Mouse (Mus musculus) heart, embryonic 14.5 days (tissue): ENCODE measurements around the gene Gm20509. TPM values are rescaled to one million over a fixed set of nuclear protein-coding genes. Genes with fewer than 3 reads are reported as not detected.

Experiments
- ATAC-seq: fragments of 200-750 bp; cut with Nextera tagmentation; 2 replicates; pipeline ENCODE4 v1.8.0; 2017; ENCODE audit warnings: low read depth, moderate TSS enrichment; ENCODE audit not compliant: insufficient number of reproducible peaks, insufficient read depth, low FRiP score
- H3K27ac ChIP-seq, 2 experiments: fragments of 200-500 bp in 1 of 2; fragments of 300-500 bp in 1 of 2; sonication (generic) in 1 of 2; replicated peaks in 1 of 2; 2 replicates each; pipeline ENCODE4 v1.5.1; 2012 to 2014; ENCODE audit warnings: low read depth in 2 of 2, low read length in 2 of 2, control low read depth in 1 of 2, mild to moderate bottlenecking in 1 of 2, mixed read lengths in 1 of 2; ENCODE audit not compliant: control insufficient read depth in 1 of 2, insufficient read depth in 1 of 2
- H3K27me3 ChIP-seq: fragments of 300-500 bp; sonication (generic); 2 replicates; pipeline ENCODE4 v1.6.1; 2014; ENCODE audit warnings: mild to moderate bottlenecking, low read length, control low read depth; ENCODE audit not compliant: control insufficient read depth, insufficient read depth
- H3K36me3 ChIP-seq: fragments of 300-500 bp; sonication (generic); 2 replicates; pipeline ENCODE4 v1.6.1; 2014; ENCODE audit warnings: mild to moderate bottlenecking, control low read depth, low read length, mixed read lengths; ENCODE audit not compliant: control insufficient read depth, insufficient read depth
- H3K4me1 ChIP-seq, 2 experiments: fragments of 200-500 bp in 1 of 2; fragments of 300-500 bp in 1 of 2; sonication (generic) in 1 of 2; 2 replicates each; pipeline ENCODE4 v1.6.1; 2012 to 2014; ENCODE audit warnings: low read length in 2 of 2, control low read depth in 1 of 2, mixed read lengths in 1 of 2; ENCODE audit not compliant: control insufficient read depth in 2 of 2, insufficient read depth in 2 of 2
- H3K4me2 ChIP-seq: fragments of 300-500 bp; sonication (generic); 2 replicates; pipeline ENCODE4 v1.6.1; 2014; ENCODE audit warnings: mild to moderate bottlenecking, low read length
- H3K4me3 ChIP-seq, 2 experiments: fragments of 200-500 bp in 1 of 2; fragments of 300-500 bp in 1 of 2; sonication (generic) in 1 of 2; 2 replicates each; pipeline ENCODE4 v1.5.1; 2012 to 2014; ENCODE audit warnings: low read length in 2 of 2, mild to moderate bottlenecking in 2 of 2, control low read depth in 1 of 2, low read depth in 1 of 2, moderate library complexity in 1 of 2; ENCODE audit not compliant: control insufficient read depth in 1 of 2, insufficient read depth in 1 of 2
- H3K9ac ChIP-seq: fragments of 300-500 bp; sonication (generic); 2 replicates; pipeline ENCODE4 v1.6.1; 2014; ENCODE audit warnings: mild to moderate bottlenecking, low read length
- H3K9me3 ChIP-seq: fragments of 300-500 bp; sonication (generic); 2 replicates; pipeline ENCODE4 v1.6.1; 2016; ENCODE audit warnings: low read length, control low read depth; ENCODE audit not compliant: control insufficient read depth
- WGBS: fragments of 180-500 bp; shearing (Covaris S2); extraction: QIAGEN DNeasy Blood & Tissue Kit; methylation state at CpG from one replicate; pipeline ENCODE4 v1.1.7; 2014; 5-methylcytosine and 5-hydroxymethylcytosine counted together
- polyA plus RNA-seq: library from polyadenylated mRNA; unstranded; fragments of >200 nt; fragmentation: Nextera tagmentation; extraction: Ambion mirVana; gene quantifications from 2 replicates; pipeline ENCODE4 v1.2.1, GENCODE M21; 2014

The Gm20509 gene
- not detected in 2 replicates for polyA plus RNA-seq

DNA sequence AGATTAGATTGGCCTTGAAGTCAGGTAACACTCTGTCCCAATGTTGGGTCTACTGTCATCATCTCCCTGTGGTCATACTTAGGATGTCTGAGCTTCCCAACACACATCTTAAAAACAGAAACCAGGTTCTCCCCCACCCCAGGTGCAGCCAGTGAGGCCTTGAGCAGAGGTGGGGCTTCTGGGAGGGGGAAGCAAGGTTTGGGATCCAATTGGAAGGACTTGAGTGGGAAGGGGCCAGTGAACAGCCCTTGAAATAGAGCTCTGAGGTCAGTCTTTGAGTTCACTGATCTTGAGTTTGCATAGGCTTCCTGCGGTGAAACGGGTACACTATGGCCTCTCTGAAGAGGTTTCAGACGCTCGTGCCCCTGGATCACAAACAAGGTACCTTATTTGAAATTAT is at the start of gene Gm20509:
Gene Gm20509 (plus strand): TSS at position 290 of the 400 bp plus-strand sequence.
- WGBS: 84% methylated on average over 4 of the region's 4 CpGs
- Histone ChIP-seq H3K4me3 (peak within 1 kb of the TSS; percentile 47 to 51), H3K9me3 (no peaks in the 10 kb centered on the region), H3K27me3 (peaks cover 28% of the 10 kb centered on the region), H3K4me1 (peaks cover 0 to 5% of the 10 kb centered on the region in 2 experiments; a peak in 1 of 4 replicates), H3K9ac (peak within 1 kb of the TSS; percentile 54), H3K36me3 (no peaks in the 10 kb centered on the region), H3K27ac (no peak within 1 kb of the TSS), H3K4me2 (peak within 1 kb of the TSS; percentile 90)
- ATAC-seq: no peak

DNA sequence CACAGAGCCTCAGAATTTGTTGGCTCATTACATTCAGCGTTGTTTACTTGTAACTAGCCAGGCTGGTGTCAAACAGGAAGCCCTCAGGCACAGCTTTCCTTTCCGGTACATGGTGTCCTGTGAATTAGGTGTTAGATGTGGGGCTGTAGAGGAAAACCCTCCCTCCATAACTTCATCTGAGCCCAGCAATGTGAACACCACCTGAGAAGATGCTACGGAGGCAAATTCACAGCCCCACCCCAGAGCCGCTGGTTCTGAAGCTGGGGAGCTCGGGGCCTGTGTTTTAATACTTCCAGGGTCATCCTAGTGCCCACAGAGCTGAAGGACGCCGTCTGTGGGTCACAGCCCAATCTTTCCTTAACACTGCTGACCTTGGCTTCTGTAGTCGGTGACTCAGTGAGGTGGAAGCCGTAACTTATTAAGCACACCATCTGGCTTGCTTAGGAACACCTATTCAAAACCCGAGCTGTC is 46.8 kb upstream of the Gm20509 start:
- H3K9ac ChIP-seq: no peak overlapping the region
- peaks cover 0 to 2% of the 10 kb centered on the region in 2 experiments; a peak in 2 of 4 replicates for H3K4me1 ChIP-seq
- no peak overlapping the region for H3K27ac ChIP-seq
- H3K36me3 ChIP-seq: no peaks in the 10 kb centered on the region
- no peak overlapping the region for H3K4me2 ChIP-seq
- no peaks in the 10 kb centered on the region for H3K27me3 ChIP-seq
- H3K4me3 ChIP-seq: no peak overlapping the region
- 56% methylated on average over 10 of the region's 10 CpGs for WGBS
- H3K9me3 ChIP-seq: no peaks in the 10 kb centered on the region
- ATAC-seq: no peak

DNA sequence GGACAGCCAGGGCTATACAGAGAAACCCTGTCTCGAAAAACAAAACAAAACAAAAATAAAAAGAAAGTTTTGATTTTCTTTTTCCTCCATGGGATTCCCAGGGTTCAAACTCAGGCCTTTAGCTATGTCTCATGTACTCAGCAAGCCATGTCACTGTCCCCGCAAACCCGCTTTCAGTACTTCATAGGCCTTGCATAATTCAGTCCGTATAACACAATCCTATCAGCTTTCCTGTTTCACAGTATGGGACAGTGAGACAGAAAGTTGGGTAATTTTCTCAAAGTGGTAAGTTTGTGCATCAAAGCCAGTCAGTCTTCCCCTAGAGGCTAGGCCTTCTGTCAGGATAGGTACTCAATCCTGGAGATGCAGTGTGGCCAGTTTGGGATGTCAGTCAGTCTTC is 43.0 kb upstream of the Gm20509 start:
- Histone ChIP-seq H3K4me1 (peaks cover 6 to 7% of the 10 kb centered on the region in 2 experiments), H3K27me3 (no peaks in the 10 kb centered on the region), H3K9me3 (no peaks in the 10 kb centered on the region), H3K27ac (no peak overlapping the region), H3K9ac (no peak overlapping the region), H3K4me3 (no peak overlapping the region), H3K36me3 (no peaks in the 10 kb centered on the region), H3K4me2 (no peak overlapping the region)
- ATAC-seq: no peak
- 89% methylated on average over 4 of the region's 4 CpGs for WGBS

DNA sequence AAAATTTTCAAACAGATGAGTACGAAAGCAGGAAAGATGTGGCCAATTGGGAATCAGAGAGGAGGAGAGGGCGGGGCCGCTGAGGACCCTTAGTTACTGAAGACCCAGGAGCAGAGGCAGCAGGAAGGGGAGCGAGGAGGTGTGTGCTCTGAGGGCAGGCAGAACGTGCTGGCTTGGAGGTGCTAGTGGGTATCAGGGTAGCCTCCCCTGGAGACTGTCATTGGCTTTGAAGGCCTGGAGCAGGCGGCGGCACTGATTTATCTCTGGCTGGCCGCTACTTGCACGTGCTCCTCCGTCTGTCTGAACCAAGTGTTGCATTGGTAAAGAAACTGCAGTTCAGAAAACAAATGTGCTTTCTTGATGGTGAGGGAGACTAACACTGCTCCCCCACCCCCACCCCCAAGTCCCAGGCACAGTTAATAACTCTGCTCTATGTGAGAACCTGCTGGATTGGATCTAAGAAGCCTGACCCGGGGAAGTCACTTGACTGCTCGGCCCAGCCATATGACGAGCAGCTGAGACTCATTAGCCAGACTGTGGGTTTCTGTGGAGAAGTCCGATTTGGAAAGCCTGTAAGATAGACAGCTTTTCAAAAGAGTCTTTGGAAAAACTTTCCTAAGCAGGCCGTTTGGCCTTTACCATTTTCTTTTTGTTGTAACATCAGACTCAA is 38.5 kb upstream of the Gm20509 start:
- Histone ChIP-seq H3K27me3 (no peaks in the 10 kb centered on the region), H3K36me3 (no peaks in the 10 kb centered on the region), H3K9me3 (no peaks in the 10 kb centered on the region), H3K4me2 (peak overlapping the region; percentile 59), H3K4me1 (peaks cover 13 to 19% of the 10 kb centered on the region in 2 experiments), H3K9ac (peak overlapping the region; percentile 13; the same call in 1 of the 2 replicates), H3K27ac (no peak overlapping the region), H3K4me3 (no peak overlapping the region)
- 20% methylated on average over 15 of the region's 15 CpGs for WGBS
- no peak for ATAC-seq

DNA sequence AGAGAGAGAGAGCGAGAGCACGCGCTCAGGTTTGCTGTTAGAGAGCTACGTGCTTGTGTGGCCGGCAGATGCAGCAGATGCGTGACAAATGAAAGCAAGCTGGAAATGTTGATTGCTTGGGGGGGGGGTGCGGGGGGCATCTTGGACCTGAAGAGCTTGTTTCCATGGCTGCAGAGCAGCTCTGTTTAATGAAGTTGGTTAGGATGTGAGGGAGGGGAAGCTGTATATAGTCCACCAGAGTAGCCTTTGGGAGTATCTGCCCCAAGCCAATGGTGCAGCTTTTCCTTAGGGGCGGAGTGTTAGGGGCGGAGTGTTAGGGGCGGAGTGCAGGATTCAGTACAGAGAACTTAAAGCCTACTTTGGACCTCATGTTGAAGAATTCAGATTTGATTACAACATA is 35.2 kb upstream of the Gm20509 start:
- WGBS: 38% methylated on average over 10 of the region's 10 CpGs
- Histone ChIP-seq H3K36me3 (no peaks in the 10 kb centered on the region), H3K4me3 (peak overlapping the region; percentile 6 to 21; a peak in 3 of 4 replicates), H3K27ac (no peak overlapping the region), H3K27me3 (no peaks in the 10 kb centered on the region), H3K9me3 (no peaks in the 10 kb centered on the region), H3K9ac (no peak overlapping the region), H3K4me1 (peaks cover 13 to 23% of the 10 kb centered on the region in 2 experiments), H3K4me2 (peak overlapping the region; percentile 54)
- peak; percentile 31; the same call in 1 of the 2 replicates for ATAC-seq

DNA sequence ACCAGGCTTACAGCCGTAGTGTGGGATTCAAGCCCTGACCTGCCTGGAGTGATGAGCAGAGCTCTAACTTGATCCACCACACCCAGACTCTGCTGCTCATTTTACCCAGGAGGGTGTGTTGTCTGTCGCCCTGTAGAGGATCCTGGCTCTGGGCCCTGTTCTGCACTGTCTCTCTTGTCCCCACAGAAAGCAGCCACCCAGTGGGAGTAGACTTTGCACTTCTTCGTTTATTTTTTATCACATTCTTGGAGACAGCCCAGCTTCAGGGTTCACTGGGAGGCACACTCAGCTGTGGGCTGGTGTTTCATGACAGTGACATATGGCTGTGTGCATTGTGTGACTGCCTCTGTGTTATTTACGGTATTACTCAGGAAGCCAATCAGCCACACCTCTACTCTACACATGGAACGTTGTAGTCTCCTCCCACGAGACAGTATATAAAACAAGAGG is 34.0 kb upstream of the Gm20509 start:
- no peaks in the 10 kb centered on the region for H3K9me3 ChIP-seq
- peak overlapping the region; percentile 16; the same call in 1 of the 2 replicates for H3K9ac ChIP-seq
- H3K27me3 ChIP-seq: no peaks in the 10 kb centered on the region
- 24% methylated on average over 6 of the region's 6 CpGs for WGBS
- no peak overlapping the region for H3K4me2 ChIP-seq
- peak overlapping the region; percentile 17 to 41; a peak in 3 of 4 replicates for H3K27ac ChIP-seq
- H3K4me1 ChIP-seq: peaks cover 12 to 23% of the 10 kb centered on the region in 2 experiments
- no peak overlapping the region for H3K4me3 ChIP-seq
- no peaks in the 10 kb centered on the region for H3K36me3 ChIP-seq
- ATAC-seq: peak; percentile 31; the same call in 1 of the 2 replicates

DNA sequence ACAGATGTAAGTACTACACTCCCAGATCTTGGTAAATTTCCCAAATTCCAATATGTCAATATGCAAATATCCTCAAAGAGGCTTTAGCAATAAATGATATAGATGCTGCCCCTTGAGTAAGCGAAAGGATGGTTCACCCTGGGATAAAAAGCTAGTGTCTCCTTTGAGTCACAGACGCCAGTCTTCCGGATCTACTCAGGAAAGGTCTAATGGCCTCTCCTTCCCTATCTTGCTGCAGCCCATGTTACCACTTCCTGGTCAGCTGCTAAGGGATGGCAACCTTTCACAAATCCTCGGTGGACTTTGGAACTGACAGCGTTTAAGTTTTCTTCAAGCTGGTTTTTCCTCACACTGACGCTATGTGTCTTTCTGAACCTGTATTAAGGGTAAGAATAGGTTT is 33.6 kb upstream of the Gm20509 start:
- Histone ChIP-seq H3K27me3 (no peaks in the 10 kb centered on the region), H3K9ac (no peak overlapping the region), H3K4me1 (peaks cover 10 to 20% of the 10 kb centered on the region in 2 experiments), H3K9me3 (no peaks in the 10 kb centered on the region), H3K4me2 (no peak overlapping the region), H3K36me3 (no peaks in the 10 kb centered on the region), H3K4me3 (no peak overlapping the region), H3K27ac (peak overlapping the region; percentile 9 to 41; a peak in 1 of 4 replicates)
- 69% methylated on average over 6 of the region's 6 CpGs for WGBS
- ATAC-seq: no peak
